Mouse (Mus musculus): Measurements from ENCODE around the gene Prkcsh. TPM values are rescaled to one million over a fixed set of nuclear protein-coding genes. Genes with fewer than 3 reads are reported as not detected.

Gene Prkcsh
- 100 to 1,000 TPM in 1 of 2 experiments, 10 to 100 TPM in 1; 98.9 to 102 TPM for total RNA-seq (2021)
- long read RNA-seq, experiment 1, transcript Prkcsh-202 (18 exons, 1,983 nt), result major isoform, 38 of 103 reads
- long read RNA-seq, experiment 1, transcript Prkcsh-201 (18 exons, 2,012 nt), result minor isoform, 26 of 103 reads
- long read RNA-seq, experiment 1, partial matches to known transcripts, result 27 of 103 reads
- long read RNA-seq, experiment 1, other reads (novel, unspliced or antisense), result 9 of 103 reads
- long read RNA-seq, experiment 2, transcript Prkcsh-201 (18 exons, 2,012 nt), result major isoform, 30 of 85 reads
- long read RNA-seq, experiment 2, transcript Prkcsh-202 (18 exons, 1,983 nt), result minor isoform, 18 of 85 reads
- long read RNA-seq, experiment 2, partial matches to known transcripts, result 25 of 85 reads
- long read RNA-seq, experiment 2, other reads (novel, unspliced or antisense), result 10 of 85 reads

DNA sequence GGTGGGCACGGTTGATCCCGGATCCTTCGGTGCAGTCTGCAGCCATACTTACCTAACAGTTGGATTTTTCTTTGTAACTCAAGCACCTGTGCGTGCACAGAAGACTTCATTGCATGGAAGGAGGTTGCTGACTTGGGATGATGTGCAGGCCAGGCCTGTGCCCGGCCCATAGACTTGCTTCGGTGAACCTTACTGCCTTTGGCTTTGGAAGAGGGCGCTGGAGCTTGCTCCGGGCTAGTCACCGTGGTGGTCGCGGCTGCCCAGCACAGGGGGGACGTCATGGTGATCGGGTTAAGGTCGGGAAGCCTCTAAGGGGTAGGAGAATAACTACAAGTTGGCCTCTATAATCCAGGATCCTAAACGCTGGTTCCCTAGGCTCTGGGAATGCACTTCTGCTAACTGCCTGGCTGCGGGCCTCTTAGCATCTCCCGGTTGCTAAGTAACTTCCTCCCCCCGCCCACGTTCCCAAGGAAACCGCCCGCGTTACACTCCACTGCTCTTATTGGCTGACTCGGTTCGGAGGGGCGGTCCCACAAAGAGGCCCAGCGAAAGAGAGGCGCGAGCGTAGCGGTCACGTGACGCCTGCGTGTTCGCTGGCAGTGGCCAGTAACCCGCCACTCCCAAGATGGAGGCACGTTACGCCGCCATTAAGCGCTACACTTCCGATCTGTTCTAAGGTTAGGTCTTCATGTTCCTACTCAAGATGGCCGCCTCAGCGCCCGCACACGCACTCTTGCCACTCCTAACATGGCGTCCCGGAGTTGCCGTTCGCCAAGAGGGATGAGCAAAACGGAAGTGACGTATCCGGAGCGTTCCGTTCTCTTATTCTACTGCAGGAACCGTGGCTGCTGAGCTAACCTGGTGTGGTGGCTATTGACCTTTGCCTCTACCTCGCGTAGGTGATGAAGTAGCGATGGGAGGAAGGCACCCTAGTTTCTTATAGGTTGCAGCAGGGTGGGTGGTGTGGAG, at the start of gene Prkcsh, which contains the start of gene Ccdc151:
Prkcsh (plus strand) TSS at position 613 of the 969 bp plus-strand sequence.
Ccdc151 (minus strand) TSS at position 441 of the 969 bp plus-strand sequence.
- intact Hi-C loops (cut with DNase I), result loop anchor here (5.0 kb wide), 1 partner anchor 40 kb away; the partner anchor contains the start of gene Epor
- peak; percentile 100 for DNase-seq (ENCODE audit: low spot score in 2 of 2)

GRCm38 (mm10) chr9:21953600-21953999, 49.0 kb upstream of the Prkcsh start:
- peak; percentile 76 to 91 for DNase-seq (ENCODE audit: low spot score in 2 of 2)
- intact Hi-C loops (cut with DNase I), result loop anchor here (5.0 kb wide), 1 partner anchor 99 kb away; the partner anchor contains the start of gene Elavl3

- intact Hi-C loops (cut with DNase I), result loop anchor here (2.0 to 5.0 kb wide), 2 partner anchors 18 to 98 kb away; partner anchors contain the start of genes Elavl3 and Plppr2
- no peak for DNase-seq (ENCODE audit: low spot score in 2 of 2)
Observed at GRCm38 (mm10) chr9:21954635-21955034, 48.0 kb upstream of the Prkcsh start.

GRCm38 (mm10) chr9:21955225-21955569, 47.4 kb upstream of the Prkcsh start:
- no peak for DNase-seq (ENCODE audit: low spot score in 2 of 2)
- intact Hi-C loops (cut with DNase I), result loop anchor here (2.0 kb wide), 1 partner anchor 18 kb away; the partner anchor contains the start of gene Plppr2

DNA sequence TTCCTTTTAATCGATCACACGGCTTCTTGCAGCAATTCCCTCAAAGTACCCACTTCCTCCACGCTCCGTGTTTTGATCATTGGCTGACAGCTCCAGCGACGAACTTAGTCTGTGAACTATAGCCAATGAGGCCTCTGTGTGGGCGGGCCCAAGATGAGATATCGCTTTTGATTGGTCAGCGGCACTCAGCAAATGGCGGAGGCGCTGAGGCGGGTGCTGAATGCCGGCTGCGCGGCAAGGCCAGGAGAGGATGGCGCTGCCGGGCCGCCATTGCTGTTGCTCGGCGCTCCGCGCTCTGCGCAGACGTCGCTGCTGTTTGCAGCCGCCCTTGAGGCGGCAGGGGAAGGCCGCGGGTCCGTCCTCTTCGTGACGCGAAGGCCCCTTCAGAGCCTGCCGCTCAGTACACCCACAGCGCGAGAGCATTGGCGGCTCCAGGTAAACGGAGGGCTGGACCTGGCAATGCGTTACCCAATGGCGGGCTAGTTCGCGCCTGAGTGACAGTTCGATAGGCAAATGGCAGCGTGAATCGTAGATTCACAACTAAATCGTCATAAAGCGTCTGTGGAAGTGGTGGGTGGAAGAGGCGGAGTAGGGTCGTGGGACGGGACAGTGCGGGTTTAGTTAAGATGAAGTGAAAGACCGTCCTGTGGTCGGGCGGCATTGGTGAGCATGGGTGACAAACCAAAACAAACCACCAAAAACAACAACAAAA, 46.9 kb upstream of the Prkcsh start, which contains the start of gene Swsap1:
Swsap1 (plus strand) TSS at position 186 of the 712 bp plus-strand sequence.
- intact Hi-C loops (cut with DNase I), result loop anchor here (2.0 kb wide), 1 partner anchor 19 kb away; the partner anchor contains the start of gene Plppr2

DNA sequence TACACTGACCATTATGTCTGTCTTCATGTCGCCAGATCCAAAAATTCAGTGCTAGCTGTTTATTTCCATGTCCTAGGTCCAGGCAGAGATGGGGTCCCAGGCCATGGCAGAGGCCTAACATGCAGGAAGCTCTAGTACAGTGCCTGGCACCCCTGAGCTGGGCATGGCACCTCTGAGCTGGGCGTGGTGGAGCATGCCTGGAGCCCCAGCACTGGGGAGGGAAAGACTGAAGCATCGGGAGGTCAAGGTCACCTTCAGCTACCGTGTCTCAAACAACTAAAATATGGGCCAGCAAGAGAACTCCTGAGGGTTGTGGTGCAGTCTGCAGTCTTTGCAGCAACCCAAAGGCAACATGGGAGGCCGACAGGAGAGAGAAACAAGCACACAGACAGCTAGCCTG, 44.2 kb upstream of the Prkcsh start:
- intact Hi-C loops (cut with DNase I), result no loop called here
- DNase-seq (ENCODE audit: low spot score in 2 of 2), result no peak

More for the DNA sequence above, 46.9 kb upstream of the Prkcsh start, which contains the start of gene Swsap1:
- peak; percentile 100 for DNase-seq (ENCODE audit: low spot score in 2 of 2)

- intact Hi-C loops (cut with DNase I), result no loop called here
- DNase-seq (ENCODE audit: low spot score in 2 of 2), result no peak
Observed at GRCm38 (mm10) chr9:21959244-21959643, 43.4 kb upstream of the Prkcsh start.

- intact Hi-C loops (cut with DNase I), result loop anchor here (5.0 kb wide), 1 partner anchor 42 kb away; the partner anchor contains the start of genes Ccdc151 and Prkcsh
- no peak for DNase-seq (ENCODE audit: low spot score in 2 of 2)
Observed at GRCm38 (mm10) chr9:21960135-21960534, 42.5 kb upstream of the Prkcsh start.

DNA sequence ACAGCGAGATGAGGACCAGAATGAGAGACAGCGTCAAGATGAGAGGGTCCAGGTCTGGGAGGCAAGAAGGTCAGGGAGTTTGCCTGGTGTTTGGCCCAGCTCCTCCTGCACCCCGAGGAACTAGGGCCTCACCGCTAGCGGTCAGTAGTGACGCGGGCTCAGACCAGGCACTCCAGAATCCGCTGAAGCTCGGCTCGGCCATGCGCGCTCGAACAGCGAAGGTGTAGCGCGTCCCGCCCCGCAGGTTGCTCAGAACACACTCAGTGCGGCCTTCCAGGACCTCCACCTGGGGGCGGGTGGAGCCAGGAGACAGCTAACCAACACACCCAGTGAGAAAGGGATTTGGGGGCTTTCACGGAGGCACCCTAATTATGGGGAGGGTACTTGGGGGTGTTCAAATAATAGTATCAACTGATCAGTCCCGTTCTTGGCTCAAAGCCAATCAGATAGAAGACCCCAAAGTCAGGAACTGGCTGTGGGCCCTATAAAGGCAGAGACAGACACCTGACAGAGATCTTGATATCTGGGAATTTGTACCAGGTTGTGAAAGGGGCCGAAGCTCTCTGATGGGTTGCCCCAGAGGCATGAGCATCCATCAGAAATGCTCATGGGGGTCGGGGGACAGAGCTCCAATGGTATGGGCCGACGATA, 41.9 kb upstream of the Prkcsh start:
- intact Hi-C loops (cut with DNase I), result loop anchor here (5.0 kb wide), 1 partner anchor 42 kb away; the partner anchor contains the start of genes Ccdc151 and Prkcsh
- no peak for DNase-seq (ENCODE audit: low spot score in 2 of 2)

DNA sequence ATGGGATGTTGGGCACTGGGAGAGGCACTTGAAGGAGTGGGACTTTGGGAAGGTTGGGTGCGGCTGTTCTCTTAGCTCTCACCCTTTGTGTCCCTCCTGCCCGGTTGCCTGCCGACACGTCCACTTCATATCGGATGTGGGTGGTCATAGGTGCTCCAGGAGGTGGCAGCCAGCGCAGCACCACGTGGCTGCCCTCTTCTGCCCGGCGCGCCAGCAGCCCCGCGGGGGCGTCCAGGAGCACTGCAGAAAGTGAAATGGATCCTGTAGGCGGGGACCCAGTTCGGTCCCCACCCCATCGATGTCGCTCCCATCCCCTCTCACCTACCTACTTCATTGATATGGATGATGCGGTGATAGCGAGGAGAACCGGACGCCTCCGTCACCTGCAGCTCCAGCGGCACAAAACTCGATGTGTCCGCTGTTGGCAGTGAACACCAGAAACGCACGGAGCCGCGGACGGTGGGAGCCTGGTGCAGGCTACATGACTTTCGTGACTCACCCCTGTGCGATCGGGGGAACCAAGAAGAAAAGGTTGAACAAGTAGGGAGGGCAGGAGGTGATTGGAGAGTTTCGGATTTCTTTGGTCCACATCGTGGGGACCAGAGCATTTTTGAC, 41.1 kb upstream of the Prkcsh start:
- DNase-seq (ENCODE audit: low spot score in 2 of 2), result no peak
- intact Hi-C loops (cut with DNase I), result loop anchor here (5.0 kb wide), 1 partner anchor 41 kb away; the partner anchor contains the start of genes Ccdc151 and Prkcsh

DNA sequence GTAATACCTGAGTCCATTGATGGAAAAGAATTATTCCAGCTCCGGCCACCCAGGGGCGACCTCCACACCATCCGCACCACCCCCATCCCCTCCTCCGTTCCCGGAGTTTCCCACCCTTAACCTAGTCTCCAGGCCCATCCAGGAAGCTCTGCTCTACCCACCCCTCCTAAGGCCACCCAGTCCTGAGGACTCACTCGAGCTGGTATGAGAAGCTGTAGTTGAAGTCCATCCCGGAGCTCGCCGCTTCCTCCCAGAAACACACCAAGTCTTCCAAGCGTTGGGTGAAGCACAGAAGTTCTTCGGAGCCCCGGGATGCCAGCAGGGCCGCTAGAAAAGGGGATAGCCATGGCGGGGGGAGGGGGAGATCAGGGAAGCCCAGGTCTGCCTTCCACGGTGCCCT, 40.6 kb upstream of the Prkcsh start:
- DNase-seq (ENCODE audit: low spot score in 2 of 2), result no peak
- intact Hi-C loops (cut with DNase I), result loop anchor here (5.0 kb wide), 1 partner anchor 40 kb away; the partner anchor contains the start of genes Ccdc151 and Prkcsh

DNA sequence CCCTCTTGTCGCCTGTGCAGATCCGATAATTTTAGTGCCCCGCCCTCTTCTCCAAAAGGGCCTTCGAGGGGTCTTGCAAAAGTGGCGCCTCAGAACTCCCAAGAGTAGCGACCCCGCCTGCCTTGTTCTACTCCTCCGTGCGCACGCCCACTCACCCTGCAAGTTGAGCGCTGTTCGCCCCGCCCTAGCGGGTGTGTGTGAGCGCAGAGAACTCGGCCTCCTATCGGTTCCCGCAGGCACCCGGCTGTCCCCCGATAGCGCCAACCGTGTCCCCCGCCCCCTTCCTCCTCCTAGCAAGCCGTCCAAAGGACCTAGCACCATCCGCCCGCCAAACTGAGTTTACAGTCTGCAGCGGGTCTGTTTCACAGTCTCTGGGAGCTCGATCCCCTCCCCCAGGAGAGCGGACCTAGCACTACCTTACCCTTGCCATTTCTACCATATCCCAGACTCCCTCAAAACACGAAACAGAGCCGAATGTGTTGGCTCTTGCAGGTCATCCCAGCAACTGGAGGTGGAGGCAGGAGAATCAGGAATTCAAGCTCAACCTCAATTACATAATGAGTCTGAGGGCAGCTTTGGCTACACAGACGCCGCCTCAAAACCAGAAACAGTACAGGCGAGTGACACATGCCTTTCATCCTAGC, 40.1 kb upstream of the Prkcsh start:
- DNase-seq (ENCODE audit: low spot score in 2 of 2), result peak; percentile 76
- intact Hi-C loops (cut with DNase I), result loop anchor here (5.0 kb wide), 1 partner anchor 40 kb away; the partner anchor contains the start of genes Ccdc151 and Prkcsh

- intact Hi-C loops (cut with DNase I), result loop anchor here (5.0 kb wide), 1 partner anchor 39 kb away; the partner anchor contains the start of genes Ccdc151 and Prkcsh
Observed at GRCm38 (mm10) chr9:21963417-21963816, 39.2 kb upstream of the Prkcsh start, which contains the start of gene Epor. Epor (minus strand) TSS chr9:21963506.

GRCm38 (mm10) chr9:21968883-21969282, 33.7 kb upstream of the Prkcsh start:
- intact Hi-C loops (cut with DNase I), result no loop called here
- DNase-seq (ENCODE audit: low spot score in 2 of 2), result no peak

More at GRCm38 (mm10) chr9:21963417-21963816, 39.2 kb upstream of the Prkcsh start, which contains the start of gene Epor:
- no peak for DNase-seq (ENCODE audit: low spot score in 2 of 2)

GRCm38 (mm10) chr9:21969304-21969703, 33.3 kb upstream of the Prkcsh start:
- DNase-seq (ENCODE audit: low spot score in 2 of 2), result no peak
- intact Hi-C loops (cut with DNase I), result no loop called here

DNA sequence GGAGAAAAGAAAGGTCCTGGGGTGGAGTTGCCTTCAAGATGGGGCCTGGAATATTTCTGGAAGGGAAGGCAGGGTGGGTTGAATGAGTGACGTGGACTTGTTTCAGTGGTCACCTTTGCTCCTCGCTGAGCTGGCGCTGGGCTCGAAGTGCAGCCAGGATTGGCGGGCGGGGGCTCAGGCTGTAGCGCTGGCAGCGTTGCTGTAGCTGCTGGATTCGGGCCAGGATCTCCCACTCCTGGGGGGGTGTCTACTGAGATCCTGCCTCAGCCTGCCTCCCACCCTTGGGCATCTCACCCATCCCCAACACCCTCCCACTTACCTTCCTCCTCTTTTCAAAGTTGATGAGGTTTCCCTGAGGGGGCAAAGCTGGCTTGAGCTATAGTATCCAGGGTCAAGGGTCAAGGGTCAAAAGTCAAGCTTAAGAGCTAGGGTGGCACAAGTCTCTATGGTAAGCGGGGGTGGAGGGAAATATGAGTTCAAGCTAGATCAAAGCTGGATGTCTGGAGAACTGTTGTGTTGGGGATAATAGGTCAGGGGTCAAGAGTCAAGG, 25.9 kb upstream of the Prkcsh start:
- intact Hi-C loops (cut with DNase I), result no loop called here
- DNase-seq (ENCODE audit: low spot score in 2 of 2), result no peak
